Mouse (Mus musculus) ES-E14 (cell line): ENCODE results near the gene Ptprm.

Experiments
- CHD2 ChIP-seq: IDR thresholded peaks from 2 replicates; pipeline ENCODE4 v1.6.1; 2014; ENCODE audit warnings: mild to moderate bottlenecking, low read depth, low read length, inconsistent platforms
- MAFK ChIP-seq: IDR thresholded peaks from 2 replicates; pipeline ENCODE4 v1.6.1; 2014; ENCODE audit warnings: mild to moderate bottlenecking, low read depth, low read length, inconsistent platforms; ENCODE audit not compliant: insufficient read depth
- ZNF384 ChIP-seq: IDR thresholded peaks from 2 replicates; pipeline ENCODE4 v1.6.1; 2012; ENCODE audit warnings: low read depth, low read length, inconsistent platforms

GRCm38 (mm10) chr17:67306066-67306845 lies 48.0 kb downstream of the Ptprm start:
- TF ChIP-seq MAFK (no peak), CHD2 (no peak), ZNF384 (no peak)
